8 mouse cellular contexts compared by ENCODE assay signal in genomic region chr1:62703158-62704116, GRCm38 (mm10). TPM values are rescaled to one million over a fixed set of nuclear protein-coding genes. Genes with fewer than 3 reads are reported as not detected.
DNase-seq lines count a peak whose midpoint lies in the region; ATAC-seq and TF ChIP-seq lines count a peak whose summit lies in the region.

TSS of gene Nrp2 (plus strand) at chr1:62703285.

- under 1% methylated on average over 76 of the region's 76 CpGs for WGBS in embryonic facial prominence, embryonic 10.5 days
- WGBS in intestine, postnatal 0 days, result under 1% methylated on average over 76 of the region's 76 CpGs
- WGBS in limb, embryonic 12.5 days, result 1% methylated on average over 76 of the region's 76 CpGs
- under 1% methylated on average over 71 of the region's 76 CpGs for WGBS in midbrain, embryonic 12.5 days

- peaks cover 77% of the 10 kb centered on the region for H3K27me3 ChIP-seq in embryonic facial prominence, embryonic 10.5 days (replicated peaks; ENCODE audit: low read depth, poor library complexity, severe bottlenecking)
- H3K27me3 ChIP-seq in intestine, postnatal 0 days (replicated peaks; ENCODE audit: control insufficient read depth, insufficient read depth, low read length), result peaks cover 8% of the 10 kb centered on the region; the same call in 1 of the 2 replicates
- peaks cover 34% of the 10 kb centered on the region for H3K27me3 ChIP-seq in limb, embryonic 12.5 days
- peaks cover 76% of the 10 kb centered on the region for H3K27me3 ChIP-seq in midbrain, embryonic 12.5 days

- TF ChIP-seq CTCF in intestine, postnatal 0 days (IDR thresholded peaks at IDR 0.05; ENCODE audit: low read depth), result no peak

- no peaks in the 10 kb centered on the region for H3K9me3 ChIP-seq in embryonic facial prominence, embryonic 10.5 days
- no peaks in the 10 kb centered on the region for H3K9me3 ChIP-seq in intestine, postnatal 0 days (ENCODE audit: control insufficient read depth)
- H3K9me3 ChIP-seq in limb, embryonic 12.5 days, result no peaks in the 10 kb centered on the region
- no peaks in the 10 kb centered on the region for H3K9me3 ChIP-seq in midbrain, embryonic 12.5 days

- peak within 1 kb of the TSS; percentile 78 for H3K4me3 ChIP-seq in embryonic facial prominence, embryonic 10.5 days
- H3K4me3 ChIP-seq in intestine, postnatal 0 days (ENCODE audit: low read depth, low read length), result peak within 1 kb of the TSS; percentile 72
- peak within 1 kb of the TSS; percentile 72 for H3K4me3 ChIP-seq in limb, embryonic 12.5 days (replicated peaks)
- H3K4me3 ChIP-seq in midbrain, embryonic 12.5 days, result peak within 1 kb of the TSS; percentile 66

- peak; percentile 91 to 94 for DNase-seq in adrenal gland, postnatal 36 days
- DNase-seq in embryonic facial prominence, embryonic 10.5 days (ENCODE audit: low spot score), result peak; percentile 92
- DNase-seq in heart, adult 11 months, result peak; percentile 100
- DNase-seq in skeletal muscle tissue, adult 2 months (ENCODE audit: low read depth, low spot score), result peak; percentile 56

- peak; percentile 71 for ATAC-seq in intestine, postnatal 0 days
- peak; percentile 69 for ATAC-seq in limb, embryonic 12.5 days (ENCODE audit: insufficient number of reproducible peaks, insufficient read depth, low FRiP score, low TSS enrichment, low read depth)
- peak; percentile 82 for ATAC-seq in midbrain, embryonic 12.5 days (ENCODE audit: low FRiP score, low read depth)
- ATAC-seq in erythroid progenitor cell, adult 5-6 weeks (replicated peaks; ENCODE audit: low FRiP score, poor library complexity, severe bottlenecking), result no peak

- H3K9ac ChIP-seq in intestine, postnatal 0 days (ENCODE audit: low read depth, low read length), result peak within 1 kb of the TSS; percentile 58
- H3K9ac ChIP-seq in limb, embryonic 12.5 days (replicated peaks), result peak within 1 kb of the TSS; percentile 89
- H3K9ac ChIP-seq in midbrain, embryonic 12.5 days (replicated peaks), result peak within 1 kb of the TSS; percentile 70

- peak within 1 kb of the TSS; percentile 90 for H3K27ac ChIP-seq in embryonic facial prominence, embryonic 10.5 days (replicated peaks)
- H3K27ac ChIP-seq in intestine, postnatal 0 days (ENCODE audit: low read depth, low read length), result peak within 1 kb of the TSS; percentile 70
- peak within 1 kb of the TSS; percentile 90 for H3K27ac ChIP-seq in limb, embryonic 12.5 days
- peak within 1 kb of the TSS; percentile 70 for H3K27ac ChIP-seq in midbrain, embryonic 12.5 days (replicated peaks)

- H3K4me2 ChIP-seq in intestine, postnatal 0 days (replicated peaks; ENCODE audit: low read depth), result peak within 1 kb of the TSS; percentile 100
- peak within 1 kb of the TSS; percentile 90 for H3K4me2 ChIP-seq in limb, embryonic 12.5 days
- H3K4me2 ChIP-seq in midbrain, embryonic 12.5 days (replicated peaks), result peak within 1 kb of the TSS; percentile 91

- H3K36me3 ChIP-seq in embryonic facial prominence, embryonic 10.5 days (replicated peaks), result no peaks in the 10 kb centered on the region
- no peaks in the 10 kb centered on the region for H3K36me3 ChIP-seq in intestine, postnatal 0 days (ENCODE audit: control insufficient read depth, insufficient read depth)
- H3K36me3 ChIP-seq in limb, embryonic 12.5 days, result no peaks in the 10 kb centered on the region
- no peaks in the 10 kb centered on the region for H3K36me3 ChIP-seq in midbrain, embryonic 12.5 days

- peaks cover 72% of the 10 kb centered on the region for H3K4me1 ChIP-seq in embryonic facial prominence, embryonic 10.5 days
- peaks cover 8% of the 10 kb centered on the region; the same call in 1 of the 2 replicates for H3K4me1 ChIP-seq in intestine, postnatal 0 days (replicated peaks; ENCODE audit: control insufficient read depth, insufficient read depth, low read length)
- H3K4me1 ChIP-seq in limb, embryonic 12.5 days (replicated peaks), result peaks cover 44% of the 10 kb centered on the region
- peaks cover 49% of the 10 kb centered on the region for H3K4me1 ChIP-seq in midbrain, embryonic 12.5 days

RNA-seq across cellular contexts. Expression of gene Nrp2, which starts in this region (rescaled TPM):
- total RNA-seq in adrenal gland, postnatal 36 days (2021), result 10 to 100 TPM; 36.7 to 37.9 TPM
- 20.5 and 21.4 TPM in 2 replicates for polyA plus RNA-seq in embryonic facial prominence, embryonic 10.5 days (2016; fragmentation: Nextera tagmentation; extraction: Ambion mirVana)
- polyA plus RNA-seq in intestine, postnatal 0 days (2015; fragmentation: Nextera tagmentation; extraction: Ambion mirVana), result 11.7 and 12.7 TPM in 2 replicates
- polyA plus RNA-seq in limb, embryonic 12.5 days (2016; fragmentation: Nextera tagmentation; extraction: Ambion mirVana), result 70.7 and 86.2 TPM in 2 replicates
- 20.7 and 26.0 TPM in 2 replicates for polyA plus RNA-seq in midbrain, embryonic 12.5 days (2016; fragmentation: Nextera tagmentation; extraction: Ambion mirVana)
- 0.72 and 1.7 TPM in 2 replicates for total RNA-seq in erythroid progenitor cell, adult 5-6 weeks (2015; ENCODE audit: low replicate concordance)
- total RNA-seq in erythroid progenitor cell, adult 5-6 weeks (2017; ENCODE audit: low replicate concordance), result 1.3 and 2.7 TPM in 2 replicates

Comparison
In these comparisons a context has a peak if more than half of its experiments do, and no peak if none do; other contexts are left out.
1. RNA of gene Nrp2 (total RNA-seq): 36.7 to 37.9 TPM in adrenal gland, postnatal 36 days; 0.72 to 2.7 TPM in erythroid progenitor cell, adult 5-6 weeks; every median in the first group is over 10 times any median in the second.
2. Peak in every context shown above with its lines, with median percentiles within 50 percentile points of each other: DNase-seq, H3K27ac ChIP-seq, H3K4me3 ChIP-seq, H3K4me2 ChIP-seq and H3K9ac ChIP-seq.